Mouse (Mus musculus) liver, embryonic 11.5 days (tissue): ENCODE results near the gene Klf13. TPM values are rescaled to one million over a fixed set of nuclear protein-coding genes. Genes with fewer than 3 reads are reported as not detected.
A peak's percentile ranks its signal among the peaks of the same experiment; 100 is the strongest.

Experiments used
- ATAC-seq: fragments of 200-750 bp; cut with Nextera tagmentation; replicated peaks from 2 replicates; pipeline ENCODE4 v1.8.0; 2017; ENCODE audit warnings: moderate number of reproducible peaks, mild to moderate bottlenecking, moderate TSS enrichment, moderate library complexity; ENCODE audit not compliant: low FRiP score
- DNase-seq: peaks from one replicate; pipeline ENCODE4 v3.0.0-alpha.2; 2017; ENCODE audit warnings: low spot score
- H3K27ac ChIP-seq: fragments of 300-500 bp; sonication (generic); 2 replicates; pipeline ENCODE4 v1.5.1; 2014; ENCODE audit warnings: mild to moderate bottlenecking, low read depth, low read length, control low read depth
- H3K27me3 ChIP-seq: fragments of 300-500 bp; sonication (generic); replicated peaks from 2 replicates; pipeline ENCODE4 v1.6.1; 2014; ENCODE audit warnings: low read length, mixed read lengths; ENCODE audit not compliant: control insufficient read depth, insufficient read depth
- H3K36me3 ChIP-seq: fragments of 300-500 bp; sonication (generic); 2 replicates; pipeline ENCODE4 v1.6.1; 2014; ENCODE audit warnings: mild to moderate bottlenecking, low read length, moderate library complexity, mixed read lengths; ENCODE audit not compliant: control insufficient read depth, insufficient read depth
- H3K4me1 ChIP-seq: fragments of 300-500 bp; sonication (generic); replicated peaks from 2 replicates; pipeline ENCODE4 v1.6.1; 2014; ENCODE audit warnings: low read length, mixed read lengths; ENCODE audit not compliant: control insufficient read depth, insufficient read depth
- H3K4me2 ChIP-seq: fragments of 300-500 bp; sonication (generic); 2 replicates; pipeline ENCODE4 v1.6.1; 2014; ENCODE audit warnings: mild to moderate bottlenecking, control low read depth, moderate library complexity
- H3K4me3 ChIP-seq: fragments of 300-500 bp; sonication (generic); 2 replicates; pipeline ENCODE4 v1.5.1; 2014; ENCODE audit warnings: low read depth, low read length, control low read depth
- H3K9ac ChIP-seq: fragments of 300-500 bp; sonication (generic); 2 replicates; pipeline ENCODE4 v1.6.1; 2014; ENCODE audit warnings: low read depth, low read length, control low read depth
- H3K9me3 ChIP-seq: fragments of 300-500 bp; sonication (generic); 2 replicates; pipeline ENCODE4 v1.6.1; 2016; ENCODE audit warnings: low read length, inconsistent platforms, mixed read lengths; ENCODE audit not compliant: control insufficient read depth
- WGBS: fragments of 180-500 bp; shearing (Covaris S2); extraction: QIAGEN DNeasy Blood & Tissue Kit; methylation state at CpG from one replicate; pipeline ENCODE4 v1.1.7; 2014; 5-methylcytosine and 5-hydroxymethylcytosine counted together
- polyA plus RNA-seq: library from polyadenylated mRNA; unstranded; fragments of >200 nt; fragmentation: Nextera tagmentation; extraction: Ambion mirVana; gene quantifications from 2 replicates; pipeline ENCODE4 v1.2.1, GENCODE M21; 2014

Klf13 gene
- polyA plus RNA-seq, 1 experiment from 2014 or later, result 20.0 TPM

DNA sequence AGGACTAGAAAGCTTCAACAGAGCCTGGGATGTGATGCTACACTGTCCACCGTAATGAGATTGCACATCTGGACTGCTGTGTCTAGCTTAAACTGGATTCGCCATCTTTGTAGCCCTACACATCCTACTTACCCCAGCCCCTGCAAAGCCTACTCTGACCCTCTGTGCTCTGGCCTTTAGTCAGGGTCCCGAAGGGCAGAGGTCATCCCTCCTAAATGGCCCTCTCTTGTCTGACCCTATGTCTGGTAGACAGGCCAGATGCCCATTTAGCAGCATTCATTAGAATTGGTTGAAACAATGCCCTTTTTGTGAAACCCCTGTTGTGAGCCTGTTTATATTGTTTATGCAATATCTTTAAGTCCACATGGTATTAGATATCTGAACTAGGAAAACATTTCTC lies 31.2 kb upstream of the Klf13 start:
- ATAC-seq (no peak), DNase-seq (no peak)
- Histone ChIP-seq H3K9ac (no peak overlapping the region), H3K9me3 (no peaks in the 10 kb centered on the region), H3K27ac (no peak overlapping the region), H3K27me3 (no peaks in the 10 kb centered on the region), H3K4me2 (no peak overlapping the region), H3K36me3 (no peaks in the 10 kb centered on the region), H3K4me1 (peaks cover 15% of the 10 kb centered on the region), H3K4me3 (no peak overlapping the region)
- WGBS, result 88% methylated on average over 3 of the region's 3 CpGs

DNA sequence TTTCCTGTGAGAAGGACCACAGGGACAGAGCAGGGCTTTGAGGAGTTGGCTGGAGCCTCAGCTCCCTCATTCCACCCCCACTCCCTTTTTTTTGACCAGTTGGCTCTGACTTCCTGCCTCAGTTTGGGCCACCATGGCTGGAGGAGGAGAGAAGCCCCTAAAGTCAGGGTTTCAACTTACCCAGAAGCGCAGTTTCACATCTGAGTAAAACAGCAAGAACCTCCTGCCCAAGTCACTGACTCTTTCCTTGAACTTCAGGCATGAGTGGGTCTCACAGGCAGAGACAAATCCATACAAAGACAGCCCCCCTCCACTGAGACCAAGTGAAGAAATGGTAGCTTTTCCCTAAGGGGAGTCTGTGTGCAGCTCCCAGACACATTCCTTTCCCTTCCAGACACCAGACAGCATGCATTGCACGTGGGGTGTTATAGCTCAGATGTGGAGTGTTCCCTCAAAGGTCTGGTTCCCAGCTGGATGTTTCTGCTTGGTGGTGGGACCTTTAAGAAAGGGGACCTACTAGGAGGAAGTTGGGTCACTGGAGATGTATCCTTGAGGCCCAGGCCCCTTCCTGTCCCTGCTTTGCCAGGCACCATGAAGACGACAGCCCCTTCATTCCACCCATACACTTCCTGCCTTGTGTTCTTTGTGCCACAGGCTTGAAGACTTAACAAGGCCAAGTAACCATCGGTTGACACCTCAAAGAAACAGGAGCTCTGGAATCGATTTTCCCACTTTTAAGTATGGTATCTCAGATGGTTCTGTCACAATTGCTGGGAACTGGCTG lies 27.1 kb upstream of the Klf13 start:
- H3K27me3 ChIP-seq, result no peaks in the 10 kb centered on the region
- no peak overlapping the region for H3K4me3 ChIP-seq
- H3K9ac ChIP-seq, result no peak overlapping the region
- 62% methylated on average over 5 of the region's 5 CpGs for WGBS
- DNase-seq (no peak), ATAC-seq (no peak)
- no peaks in the 10 kb centered on the region for H3K36me3 ChIP-seq
- H3K4me2 ChIP-seq, result no peak overlapping the region
- 0 out of 2 replicates have a peak, but pooled peaks cover 3% of the 10 kb centered on the region for H3K4me1 ChIP-seq
- no peak overlapping the region for H3K27ac ChIP-seq
- H3K9me3 ChIP-seq, result no peaks in the 10 kb centered on the region

DNA sequence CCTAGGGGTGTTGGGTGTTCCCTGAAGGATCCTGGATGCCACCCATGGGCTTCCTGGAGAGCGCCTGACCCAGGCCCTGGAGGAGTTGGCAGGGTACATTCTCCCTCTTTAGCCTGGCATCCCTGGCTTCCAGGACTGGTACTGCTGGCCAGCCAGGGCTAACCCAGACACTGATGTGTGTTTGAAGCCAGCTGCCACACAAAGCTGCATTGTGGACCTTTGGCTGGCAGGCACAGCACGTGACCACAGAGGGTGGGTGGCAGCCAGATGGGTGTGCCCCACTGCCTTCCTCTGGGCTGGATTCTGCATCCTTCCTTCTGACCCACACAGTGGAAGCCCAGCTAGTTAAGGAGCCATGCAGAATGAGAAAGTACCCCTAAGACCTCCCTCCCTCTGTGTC lies 26.4 kb upstream of the Klf13 start:
- Histone ChIP-seq H3K4me3 (no peak overlapping the region), H3K36me3 (no peaks in the 10 kb centered on the region), H3K27me3 (no peaks in the 10 kb centered on the region), H3K4me1 (0 out of 2 replicates have a peak, but pooled peaks cover 3% of the 10 kb centered on the region), H3K27ac (no peak overlapping the region), H3K4me2 (no peak overlapping the region), H3K9me3 (no peaks in the 10 kb centered on the region), H3K9ac (no peak overlapping the region)
- ATAC-seq, result peak; percentile 27; the same call in 1 of the 2 replicates
- no peak for DNase-seq
- WGBS, result 81% methylated on average over 2 of the region's 2 CpGs

DNA sequence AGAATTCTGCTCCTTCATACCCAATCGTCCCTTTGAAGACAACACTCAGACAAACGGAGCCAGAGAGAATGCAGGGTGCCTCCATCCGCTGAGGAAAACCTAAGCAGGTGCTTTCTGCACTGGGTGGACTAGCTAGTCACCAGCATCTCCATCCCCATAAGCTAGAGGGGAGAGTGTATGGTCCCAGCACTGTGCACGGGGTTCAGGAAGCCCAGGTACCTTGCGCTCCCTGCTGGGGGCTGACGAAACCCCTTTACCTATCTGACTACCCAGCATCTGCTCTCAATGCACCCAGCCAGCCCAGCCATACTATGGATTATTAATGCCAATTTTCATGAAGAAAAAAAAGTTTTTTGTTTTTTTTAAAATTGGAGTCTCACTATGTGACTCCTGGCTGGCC lies 25.4 kb upstream of the Klf13 start:
- no peak for ATAC-seq
- Histone ChIP-seq H3K27me3 (no peaks in the 10 kb centered on the region), H3K4me1 (0 out of 2 replicates have a peak, but pooled peaks cover 3% of the 10 kb centered on the region), H3K4me2 (no peak overlapping the region), H3K27ac (no peak overlapping the region), H3K9me3 (no peaks in the 10 kb centered on the region), H3K36me3 (no peaks in the 10 kb centered on the region), H3K9ac (no peak overlapping the region), H3K4me3 (no peak overlapping the region)
- DNase-seq, result no peak
- WGBS, result 74% methylated on average over 6 of the region's 6 CpGs

DNA sequence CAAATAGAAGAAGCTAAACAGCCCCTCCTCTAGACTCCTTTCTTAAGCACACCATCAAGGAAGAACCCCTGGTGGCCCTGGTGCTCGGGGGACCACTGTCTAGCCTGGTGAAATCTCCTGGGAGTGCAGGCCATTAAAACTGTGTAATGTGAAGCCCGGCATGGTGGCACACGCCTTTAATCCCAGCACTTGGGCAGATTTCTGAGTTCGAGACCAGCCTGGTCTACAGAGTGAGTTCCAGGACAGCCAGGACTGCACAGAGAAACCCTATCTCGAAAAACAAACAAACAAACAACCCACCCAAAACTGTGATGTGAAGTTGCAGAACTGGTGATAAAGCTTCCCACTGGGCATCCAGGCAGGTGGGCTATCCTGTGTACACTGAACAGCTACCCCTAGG lies 24.9 kb upstream of the Klf13 start:
- H3K27me3 ChIP-seq, result no peaks in the 10 kb centered on the region
- H3K9me3 ChIP-seq, result no peaks in the 10 kb centered on the region
- no peak overlapping the region for H3K4me2 ChIP-seq
- H3K4me1 ChIP-seq, result 0 out of 2 replicates have a peak, but pooled peaks cover 3% of the 10 kb centered on the region
- no peaks in the 10 kb centered on the region for H3K36me3 ChIP-seq
- no peak overlapping the region for H3K27ac ChIP-seq
- ATAC-seq (no peak), DNase-seq (no peak)
- no peak overlapping the region for H3K9ac ChIP-seq
- H3K4me3 ChIP-seq, result no peak overlapping the region
- 65% methylated on average over 5 of the region's 5 CpGs for WGBS

DNA sequence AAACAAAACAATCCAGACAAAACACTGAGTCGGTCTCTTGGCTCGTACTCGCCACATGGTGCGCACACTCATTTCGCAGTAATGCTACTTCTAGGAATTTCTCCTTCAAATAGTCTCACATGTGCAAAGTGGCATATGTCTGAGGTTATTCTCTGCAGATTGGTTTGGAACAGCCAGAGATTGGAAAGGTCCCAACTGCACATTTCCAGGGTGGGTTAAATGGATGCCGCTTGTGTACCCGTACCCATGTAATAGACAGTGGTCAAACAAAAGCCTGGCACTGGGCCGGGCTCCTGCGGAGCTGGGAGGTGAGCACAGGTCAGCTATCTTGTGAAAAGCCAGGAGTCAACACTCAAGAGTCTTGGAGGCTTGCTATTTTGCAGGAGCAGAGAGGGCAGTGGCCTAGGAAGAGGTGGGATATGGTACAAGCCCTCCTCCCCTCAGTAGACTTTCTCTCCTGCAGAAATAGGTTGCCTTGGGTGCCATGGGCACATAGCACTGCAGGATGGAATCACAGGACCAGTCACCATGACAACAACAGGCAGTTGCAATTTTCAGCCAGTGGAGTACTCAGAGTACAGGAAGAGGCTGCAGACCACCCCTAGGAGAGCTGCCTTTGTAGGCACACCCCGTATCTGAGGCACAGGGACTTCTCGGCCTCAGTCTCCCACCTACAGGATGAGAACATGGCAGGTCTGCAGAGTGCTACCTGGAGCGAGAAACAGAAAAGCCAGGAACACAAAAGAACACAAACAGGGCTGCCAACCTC lies 19.3 kb upstream of the Klf13 start:
- Histone ChIP-seq H3K36me3 (no peaks in the 10 kb centered on the region), H3K4me3 (no peak overlapping the region), H3K27me3 (no peaks in the 10 kb centered on the region; the same call in 1 of the 2 replicates), H3K9ac (no peak overlapping the region), H3K9me3 (no peaks in the 10 kb centered on the region), H3K4me1 (peaks cover 16% of the 10 kb centered on the region), H3K27ac (no peak overlapping the region), H3K4me2 (no peak overlapping the region)
- ATAC-seq (no peak), DNase-seq (no peak)
- 86% methylated on average over 12 of the region's 12 CpGs for WGBS

DNA sequence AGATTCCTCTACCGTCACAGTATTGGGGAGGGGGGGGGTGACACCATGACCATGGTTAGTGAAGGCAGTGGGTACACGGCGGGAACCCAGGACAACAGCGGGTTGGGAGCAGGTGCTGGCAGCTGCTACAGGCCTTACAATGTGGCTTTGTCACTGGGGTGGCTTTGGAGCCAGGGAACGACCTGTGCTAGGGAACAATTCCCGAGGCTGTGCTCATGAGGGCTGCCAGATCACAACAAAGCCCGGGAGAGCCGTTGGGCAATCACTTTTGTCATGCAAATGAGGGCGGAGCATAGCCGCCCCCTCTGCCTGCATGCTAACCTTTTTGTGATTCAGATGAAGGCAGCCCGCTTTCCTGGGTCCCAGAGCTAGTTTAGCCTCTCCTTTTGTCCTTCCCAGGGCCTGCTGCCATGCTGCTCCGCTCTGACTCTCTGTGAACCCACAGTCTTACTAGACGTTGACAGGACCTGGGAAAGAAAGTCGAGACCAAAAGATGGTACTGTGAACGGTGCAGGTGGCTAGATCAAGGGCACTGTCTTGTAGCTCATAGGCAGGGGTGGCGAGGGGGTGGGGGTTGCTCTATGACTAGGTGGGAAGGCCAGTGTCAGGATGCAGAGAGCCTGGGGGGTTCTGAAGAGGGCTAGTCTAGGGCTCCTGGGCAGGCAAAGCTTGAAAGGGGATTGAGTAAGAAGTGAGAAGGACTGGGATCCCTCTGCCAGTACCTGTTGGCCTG lies 18.4 kb upstream of the Klf13 start:
- Histone ChIP-seq H3K9me3 (no peaks in the 10 kb centered on the region), H3K9ac (no peak overlapping the region), H3K27ac (peak overlapping the region; percentile 46; the same call in 1 of the 2 replicates), H3K36me3 (no peaks in the 10 kb centered on the region), H3K4me1 (peaks cover 23% of the 10 kb centered on the region), H3K27me3 (no peaks in the 10 kb centered on the region; the same call in 1 of the 2 replicates), H3K4me3 (no peak overlapping the region), H3K4me2 (no peak overlapping the region)
- DNase-seq (no peak), ATAC-seq (no peak)
- 41% methylated on average over 16 of the region's 16 CpGs for WGBS

DNA sequence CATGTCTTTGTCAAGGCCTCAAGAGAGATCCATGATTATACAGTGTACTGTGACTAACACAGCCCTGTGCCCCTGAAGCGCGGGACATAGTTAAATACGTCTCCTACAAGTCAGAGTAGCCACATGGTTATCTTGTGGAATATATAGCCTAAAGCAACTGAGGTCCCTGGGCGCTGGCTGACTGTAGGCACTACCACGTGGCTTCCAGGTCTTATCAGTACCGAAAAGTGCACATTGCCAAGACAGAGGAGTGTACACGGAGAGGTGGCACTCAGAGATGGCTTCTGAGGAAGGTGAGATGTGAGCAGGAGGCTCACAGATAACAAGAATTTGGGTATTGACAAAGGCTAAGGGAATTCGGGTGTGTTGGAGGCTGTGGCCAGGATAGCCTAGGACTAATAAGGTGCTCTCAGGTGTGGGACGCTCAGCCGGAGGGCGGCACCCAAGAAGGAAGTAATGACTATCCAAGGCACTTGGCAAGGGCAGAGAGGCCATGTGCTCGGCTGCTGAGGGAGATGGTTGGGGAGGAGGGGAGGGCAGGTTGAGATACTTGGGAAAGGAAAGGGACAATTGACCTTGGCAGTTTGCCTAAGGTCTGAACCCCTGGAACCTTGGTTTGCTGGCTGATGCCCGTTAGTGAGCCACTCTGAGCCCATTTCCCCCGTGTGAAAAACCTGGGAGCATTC lies 17.6 kb upstream of the Klf13 start:
- Histone ChIP-seq H3K4me2 (0 out of 2 replicates have a peak overlapping the region, but pooled peaks have one; percentile 18), H3K36me3 (no peaks in the 10 kb centered on the region)
- WGBS, result 60% methylated on average over 14 of the region's 14 CpGs

More for the DNA sequence above, 17.6 kb upstream of the Klf13 start:
- Histone ChIP-seq H3K27me3 (no peaks in the 10 kb centered on the region; the same call in 1 of the 2 replicates), H3K9me3 (no peaks in the 10 kb centered on the region), H3K9ac (no peak overlapping the region), H3K4me3 (no peak overlapping the region), H3K4me1 (peaks cover 28% of the 10 kb centered on the region), H3K27ac (peak overlapping the region; percentile 46)
- DNase-seq (no peak), ATAC-seq (peak; percentile 91)
